Mouse (Mus musculus) embryonic facial prominence, embryonic 13.5 days (tissue): ENCODE measurements around the gene Xylt1. TPM values are rescaled to one million over a fixed set of nuclear protein-coding genes. Genes with fewer than 3 reads are reported as not detected.

ENCODE experiments used
- ATAC-seq: fragments of 200-750 bp; cut with Nextera tagmentation; 2 replicates; pipeline ENCODE4 v1.8.0; 2017; ENCODE audit warnings: low read depth; ENCODE audit not compliant: insufficient number of reproducible peaks, insufficient read depth, low FRiP score, low TSS enrichment
- H3K27ac ChIP-seq: fragments of 300-500 bp; sonication (generic); 2 replicates; pipeline ENCODE4 v1.5.1; 2015; ENCODE audit warnings: moderate library complexity, mild to moderate bottlenecking, inconsistent platforms
- H3K27me3 ChIP-seq: fragments of 300-500 bp; sonication (generic); 2 replicates; pipeline ENCODE4 v1.6.1; 2015; ENCODE audit warnings: mild to moderate bottlenecking, inconsistent platforms
- H3K36me3 ChIP-seq: fragments of 300-500 bp; sonication (generic); 2 replicates; pipeline ENCODE4 v1.6.1; 2015; ENCODE audit warnings: mild to moderate bottlenecking, inconsistent platforms
- H3K4me1 ChIP-seq: fragments of 300-500 bp; sonication (generic); 2 replicates; pipeline ENCODE4 v1.6.1; 2015; ENCODE audit warnings: inconsistent platforms
- H3K4me2 ChIP-seq: fragments of 300-500 bp; sonication (generic); 2 replicates; pipeline ENCODE4 v1.6.1; 2015; ENCODE audit warnings: moderate library complexity, mild to moderate bottlenecking, inconsistent platforms
- H3K4me3 ChIP-seq: fragments of 300-500 bp; sonication (generic); 2 replicates; pipeline ENCODE4 v1.5.1; 2015; ENCODE audit warnings: mild to moderate bottlenecking, inconsistent platforms
- H3K9ac ChIP-seq: fragments of 300-500 bp; sonication (generic); 2 replicates; pipeline ENCODE4 v1.6.1; 2015; ENCODE audit warnings: mild to moderate bottlenecking, inconsistent platforms
- H3K9me3 ChIP-seq: fragments of 300-500 bp; sonication (generic); 2 replicates; pipeline ENCODE4 v1.6.1; 2016; ENCODE audit warnings: inconsistent platforms
- WGBS: fragments of 180-500 bp; shearing (Covaris S2); methylation state at CpG from one replicate; pipeline ENCODE4 v1.1.7; 2015; ENCODE audit warnings: mixed read lengths; 5-methylcytosine and 5-hydroxymethylcytosine counted together
- polyA plus RNA-seq: library from polyadenylated mRNA; unstranded; fragments of >200 nt; fragmentation: Nextera tagmentation; extraction: Ambion mirVana; gene quantifications from 2 replicates; pipeline ENCODE4 v1.2.1, GENCODE M21; 2015

Xylt1 gene
- polyA plus RNA-seq, 1 experiment from 2014 or later, result 2.5 TPM

GRCm38 (mm10) chr7:117695612-117696011 lies 314.8 kb downstream of the Xylt1 start:
- H3K36me3 ChIP-seq, result no peaks in the 10 kb centered on the region

GRCm38 (mm10) chr7:117697681-117698080 lies 316.9 kb downstream of the Xylt1 start:
- no peaks in the 10 kb centered on the region for H3K27me3 ChIP-seq
- H3K4me2 ChIP-seq, result no peak overlapping the region
- ATAC-seq, result no peak
- H3K9ac ChIP-seq, result no peak overlapping the region
- 96% methylated on average over 4 of the region's 4 CpGs for WGBS
- no peaks in the 10 kb centered on the region for H3K36me3 ChIP-seq
- no peak overlapping the region for H3K4me3 ChIP-seq
- H3K27ac ChIP-seq, result no peak overlapping the region
- H3K9me3 ChIP-seq, result no peaks in the 10 kb centered on the region
- H3K4me1 ChIP-seq, result no peaks in the 10 kb centered on the region

More at GRCm38 (mm10) chr7:117695612-117696011, 314.8 kb downstream of the Xylt1 start:
- Histone ChIP-seq H3K27me3 (no peaks in the 10 kb centered on the region), H3K4me3 (no peak overlapping the region), H3K9me3 (no peaks in the 10 kb centered on the region), H3K4me2 (no peak overlapping the region), H3K9ac (no peak overlapping the region), H3K4me1 (no peaks in the 10 kb centered on the region), H3K27ac (no peak overlapping the region)
- WGBS, result 76% methylated on average over 4 of the region's 4 CpGs
- no peak for ATAC-seq

- ATAC-seq, result no peak
- Histone ChIP-seq H3K36me3 (no peaks in the 10 kb centered on the region), H3K4me3 (no peak overlapping the region), H3K9me3 (no peaks in the 10 kb centered on the region), H3K27me3 (no peaks in the 10 kb centered on the region), H3K4me2 (no peak overlapping the region), H3K27ac (no peak overlapping the region), H3K4me1 (no peaks in the 10 kb centered on the region), H3K9ac (no peak overlapping the region)
- 93% methylated on average over 1 of the region's 1 CpGs for WGBS
These were observed 317.9 kb downstream of the Xylt1 start for GRCm38 (mm10) chr7:117698551-117699114.

- 74% methylated on average over 4 of the region's 4 CpGs for WGBS
- ATAC-seq, result no peak
These were observed 318.7 kb downstream of the Xylt1 start for GRCm38 (mm10) chr7:117699343-117699985.

GRCm38 (mm10) chr7:117700066-117700465 lies 319.3 kb downstream of the Xylt1 start:
- H3K4me1 ChIP-seq, result no peaks in the 10 kb centered on the region
- no peak overlapping the region for H3K4me2 ChIP-seq
- 72% methylated on average over 6 of the region's 6 CpGs for WGBS
- no peaks in the 10 kb centered on the region for H3K36me3 ChIP-seq
- H3K9ac ChIP-seq, result no peak overlapping the region
- H3K4me3 ChIP-seq, result no peak overlapping the region
- no peaks in the 10 kb centered on the region for H3K9me3 ChIP-seq
- no peak for ATAC-seq
- H3K27me3 ChIP-seq, result no peaks in the 10 kb centered on the region
- no peak overlapping the region for H3K27ac ChIP-seq

More at GRCm38 (mm10) chr7:117699343-117699985, 318.7 kb downstream of the Xylt1 start:
- Histone ChIP-seq H3K9ac (no peak overlapping the region), H3K4me3 (no peak overlapping the region), H3K27me3 (no peaks in the 10 kb centered on the region), H3K4me2 (no peak overlapping the region), H3K36me3 (no peaks in the 10 kb centered on the region), H3K27ac (no peak overlapping the region), H3K9me3 (no peaks in the 10 kb centered on the region), H3K4me1 (no peaks in the 10 kb centered on the region)

- no peaks in the 10 kb centered on the region for H3K27me3 ChIP-seq
- H3K27ac ChIP-seq, result no peak overlapping the region
- WGBS, result 51% methylated on average over 10 of the region's 10 CpGs
- no peak for ATAC-seq
- H3K9ac ChIP-seq, result no peak overlapping the region
- no peaks in the 10 kb centered on the region for H3K9me3 ChIP-seq
- no peak overlapping the region for H3K4me3 ChIP-seq
- H3K36me3 ChIP-seq, result no peaks in the 10 kb centered on the region
- H3K4me2 ChIP-seq, result no peak overlapping the region
- no peaks in the 10 kb centered on the region for H3K4me1 ChIP-seq
These were observed 329.3 kb downstream of the Xylt1 start for GRCm38 (mm10) chr7:117709901-117710607.

GRCm38 (mm10) chr7:117716876-117717408 lies 336.2 kb downstream of the Xylt1 start:
- no peak overlapping the region for H3K27ac ChIP-seq
- H3K4me3 ChIP-seq, result no peak overlapping the region
- H3K27me3 ChIP-seq, result no peaks in the 10 kb centered on the region
- ATAC-seq, result no peak
- H3K4me2 ChIP-seq, result no peak overlapping the region
- H3K36me3 ChIP-seq, result no peaks in the 10 kb centered on the region
- H3K4me1 ChIP-seq, result no peaks in the 10 kb centered on the region
- 79% methylated on average over 5 of the region's 5 CpGs for WGBS
- no peaks in the 10 kb centered on the region for H3K9me3 ChIP-seq
- no peak overlapping the region for H3K9ac ChIP-seq

- H3K27me3 ChIP-seq, result no peaks in the 10 kb centered on the region
- no peak overlapping the region for H3K9ac ChIP-seq
- no peak overlapping the region for H3K4me3 ChIP-seq
- no peaks in the 10 kb centered on the region for H3K9me3 ChIP-seq
- no peak for ATAC-seq
- H3K4me2 ChIP-seq, result no peak overlapping the region
- no peak overlapping the region for H3K27ac ChIP-seq
- 66% methylated on average over 6 of the region's 6 CpGs for WGBS
- no peaks in the 10 kb centered on the region for H3K36me3 ChIP-seq
- H3K4me1 ChIP-seq, result no peaks in the 10 kb centered on the region
These were observed 339.6 kb downstream of the Xylt1 start for GRCm38 (mm10) chr7:117720426-117720825.
